Comparison of ENCODE assay signal across 15 mouse cellular contexts in genomic region chr5:65883355-65883754, GRCm38 (mm10). TPM values are rescaled to one million over a fixed set of nuclear protein-coding genes. Genes with fewer than 3 reads are reported as not detected.
DNase-seq lines count a peak whose midpoint lies in the region; ATAC-seq and TF ChIP-seq lines count a peak whose summit lies in the region.
"Had no signal": no experiment of that assay in that cellular context is flagged by ENCODE, and none has a peak within 500 bp of the region (broad histone marks: within the 10 kb centered on the region; RNA-seq: fewer than 3 reads in every experiment).

No protein-coding gene starts in this region.

- H3K27ac ChIP-seq in lung, embryonic 14.5 days (ENCODE audit: low read depth) = no peak overlapping the region
- H3K27ac ChIP-seq in lung, postnatal 0 days (ENCODE audit: low read length) = no peak overlapping the region
- H3K27ac ChIP-seq: left cerebral cortex, adult 2 months; liver, embryonic 13.5 days; midbrain, embryonic 10.5 days; neural tube, embryonic 13.5 days; stomach, embryonic 15.5 days had no signal

- H3K9me3 ChIP-seq in lung, embryonic 14.5 days (ENCODE audit: low read depth, low read length) = no peaks in the 10 kb centered on the region
- no peaks in the 10 kb centered on the region for H3K9me3 ChIP-seq in lung, postnatal 0 days (ENCODE audit: low read length)
- H3K9me3 ChIP-seq: liver, embryonic 13.5 days; midbrain, embryonic 10.5 days; neural tube, embryonic 13.5 days; stomach, embryonic 15.5 days had no signal

- no peak overlapping the region for H3K9ac ChIP-seq in lung, embryonic 14.5 days
- no peak overlapping the region for H3K9ac ChIP-seq in lung, postnatal 0 days (replicated peaks; ENCODE audit: low read depth)
- H3K9ac ChIP-seq: liver, embryonic 13.5 days; neural tube, embryonic 13.5 days; stomach, embryonic 15.5 days had no signal

- no peak for TF ChIP-seq EP300 in lung, postnatal 0 days (IDR thresholded peaks at IDR 0.05)

- ATAC-seq in lung, embryonic 14.5 days (ENCODE audit: insufficient read depth) = no peak
- no peak for ATAC-seq in lung, postnatal 0 days

- H3K4me1 ChIP-seq in lung, embryonic 14.5 days (ENCODE audit: insufficient read depth) = no peaks in the 10 kb centered on the region
- H3K4me1 ChIP-seq in lung, postnatal 0 days (ENCODE audit: insufficient read depth, low read depth, low read length) = no peaks in the 10 kb centered on the region
- H3K4me1 ChIP-seq: neural tube, embryonic 13.5 days; stomach, embryonic 15.5 days had no signal

- no peak overlapping the region for H3K4me3 ChIP-seq in lung, embryonic 14.5 days (ENCODE audit: low read depth, low read length)
- no peak overlapping the region for H3K4me3 ChIP-seq in lung, postnatal 0 days (ENCODE audit: low read depth, low read length)
- H3K4me3 ChIP-seq: left cerebral cortex, adult 2 months; liver, embryonic 13.5 days; midbrain, embryonic 10.5 days; neural tube, embryonic 13.5 days; stomach, embryonic 15.5 days had no signal

- WGBS in lung, embryonic 14.5 days = 49% methylated on average over 5 of the region's 5 CpGs
- WGBS in lung, postnatal 0 days = 55% methylated on average over 5 of the region's 5 CpGs

- no peak overlapping the region for H3K4me2 ChIP-seq in lung, embryonic 14.5 days
- H3K4me2 ChIP-seq in lung, postnatal 0 days (replicated peaks; ENCODE audit: low read depth, low read length) = no peak overlapping the region
- H3K4me2 ChIP-seq: liver, embryonic 13.5 days; neural tube, embryonic 13.5 days; stomach, embryonic 15.5 days had no signal

- DNase-seq in embryo, embryonic 10 days (ENCODE audit: low spot score) = peak; percentile 11
- DNase-seq in embryo, embryonic 9.5 days (ENCODE audit: extremely low spot score) = no peak
- DNase-seq in lung, embryonic 14.5 days = peak; percentile 47
- no peak for DNase-seq in lung, postnatal 0 days (ENCODE audit: low spot score)
- peak; percentile 29 for DNase-seq in embryo, embryonic 11 days
- peak; percentile 70 for DNase-seq in naive thymus-derived CD4-positive, alpha-beta T cell, adult 2 months (ENCODE audit: low read depth)
- no peak for DNase-seq in thymus, postnatal 4 days
- DNase-seq in layer of hippocampus, adult 9-11 months = no peak
- DNase-seq: cerebellum, postnatal 14 days; liver, embryonic 13.5 days had no signal

- no peaks in the 10 kb centered on the region for H3K27me3 ChIP-seq in lung, embryonic 14.5 days (ENCODE audit: insufficient read depth, low read length)
- no peaks in the 10 kb centered on the region for H3K27me3 ChIP-seq in lung, postnatal 0 days (replicated peaks; ENCODE audit: insufficient read depth, low read length)
- H3K27me3 ChIP-seq: liver, embryonic 13.5 days; neural tube, embryonic 13.5 days; stomach, embryonic 15.5 days had no signal

- H3K36me3 ChIP-seq in lung, embryonic 14.5 days (ENCODE audit: insufficient read depth) = no peaks in the 10 kb centered on the region
- no peaks in the 10 kb centered on the region for H3K36me3 ChIP-seq in lung, postnatal 0 days (ENCODE audit: insufficient read depth, low read length)
- H3K36me3 ChIP-seq: liver, embryonic 13.5 days; midbrain, embryonic 10.5 days; neural tube, embryonic 13.5 days; stomach, embryonic 15.5 days had no signal

- no peak for TF ChIP-seq CTCF in lung, embryonic 14.5 days (IDR thresholded peaks at IDR 0.05; ENCODE audit: low read depth)
- no peak for TF ChIP-seq CTCF in lung, postnatal 0 days (IDR thresholded peaks at IDR 0.05)

RNA-seq across cellular contexts. Expression of gene Rhoh, which starts 22.3 kb away (rescaled TPM):
- 0.57 and 0.76 TPM in 2 replicates for polyA plus RNA-seq in lung, embryonic 14.5 days (2014; fragmentation: Nextera tagmentation; extraction: Ambion mirVana)
- 0.90 and 0.98 TPM in 2 replicates for polyA plus RNA-seq in lung, postnatal 0 days (2015; fragmentation: Nextera tagmentation; extraction: Ambion mirVana)

RNA-seq across cellular contexts. Expression of gene Chrna9, which starts 51.4 kb away (rescaled TPM):
- not detected in 2 replicates for polyA plus RNA-seq in lung, embryonic 14.5 days (2014; fragmentation: Nextera tagmentation; extraction: Ambion mirVana)
- 0.20 TPM in 1 of 2 replicates, not detected in the other for polyA plus RNA-seq in lung, postnatal 0 days (2015; fragmentation: Nextera tagmentation; extraction: Ambion mirVana)
- polyA plus RNA-seq: heart, embryonic 14.5 days; liver, embryonic 13.5 days; neural tube, embryonic 13.5 days; stomach, embryonic 15.5 days had no signal

Comparison
In these comparisons a context has a peak if more than half of its experiments do, and no peak if none do; other contexts are left out.
1. DNase-seq: peak in embryo, embryonic 10 days (single experiment), lung, embryonic 14.5 days (single experiment), embryo, embryonic 11 days (single experiment) and naive thymus-derived CD4-positive, alpha-beta T cell, adult 2 months (single experiment); none in embryo, embryonic 9.5 days (single experiment), lung, postnatal 0 days (single experiment), thymus, postnatal 4 days (single experiment) and layer of hippocampus, adult 9-11 months (single experiment).